Mouse (Mus musculus) hindbrain, embryonic 16.5 days (tissue): Measurements from ENCODE around the gene Aebp2. TPM values are rescaled to one million over a fixed set of nuclear protein-coding genes. Genes with fewer than 3 reads are reported as not detected.

Experiments used
- ATAC-seq: fragments of 200-750 bp; cut with Nextera tagmentation; 2 replicates; pipeline ENCODE4 v1.8.0; 2017; ENCODE audit warnings: moderate TSS enrichment, moderate library complexity
- H3K27ac ChIP-seq: fragments of 300-500 bp; sonication (generic); 2 replicates; pipeline ENCODE4 v1.5.1; 2014; ENCODE audit warnings: low read depth, mild to moderate bottlenecking, control low read depth, low read length, moderate library complexity
- H3K27me3 ChIP-seq: fragments of 300-500 bp; sonication (generic); replicated peaks from 2 replicates; pipeline ENCODE4 v1.6.1; 2014; ENCODE audit warnings: low read length; ENCODE audit not compliant: control insufficient read depth, insufficient read depth
- H3K36me3 ChIP-seq: fragments of 300-500 bp; sonication (generic); 2 replicates; pipeline ENCODE4 v1.6.1; 2014; ENCODE audit warnings: mild to moderate bottlenecking, low read length, moderate library complexity, mixed read lengths; ENCODE audit not compliant: control insufficient read depth, insufficient read depth
- H3K4me1 ChIP-seq: fragments of 300-500 bp; sonication (generic); 2 replicates; pipeline ENCODE4 v1.6.1; 2014; ENCODE audit warnings: low read depth, low read length; ENCODE audit not compliant: control insufficient read depth, insufficient read depth
- H3K4me2 ChIP-seq: fragments of 300-500 bp; sonication (generic); 2 replicates; pipeline ENCODE4 v1.6.1; 2014; ENCODE audit warnings: mild to moderate bottlenecking, low read length, control low read depth, moderate library complexity
- H3K4me3 ChIP-seq: fragments of 300-500 bp; sonication (generic); 2 replicates; pipeline ENCODE4 v1.5.1; 2014; ENCODE audit warnings: mild to moderate bottlenecking, low read length, control low read depth, moderate library complexity
- H3K9ac ChIP-seq: fragments of 300-500 bp; sonication (generic); 2 replicates; pipeline ENCODE4 v1.6.1; 2014; ENCODE audit warnings: low read depth, mild to moderate bottlenecking, control low read depth, low read length, moderate library complexity
- H3K9me3 ChIP-seq: fragments of 300-500 bp; sonication (generic); 2 replicates; pipeline ENCODE4 v1.6.1; 2014; ENCODE audit warnings: mild to moderate bottlenecking, low read length, moderate library complexity; ENCODE audit not compliant: control insufficient read depth
- WGBS: fragments of 180-500 bp; shearing (Covaris S2); extraction: QIAGEN DNeasy Blood & Tissue Kit; methylation state at CpG from one replicate; pipeline ENCODE4 v1.1.7; 2014; 5-methylcytosine and 5-hydroxymethylcytosine counted together
- polyA plus RNA-seq: library from polyadenylated mRNA; unstranded; fragments of >200 nt; fragmentation: Nextera tagmentation; extraction: Ambion mirVana; gene quantifications from 2 replicates; pipeline ENCODE4 v1.2.1, GENCODE M21; 2015

Aebp2 gene
- polyA plus RNA-seq, 1 experiment from 2014 or later = 7.7 TPM

- 85% methylated on average over 3 of the region's 3 CpGs for WGBS
- no peak for ATAC-seq
- H3K36me3 ChIP-seq = no peaks in the 10 kb centered on the region
- H3K4me1 ChIP-seq = no peaks in the 10 kb centered on the region
- H3K9me3 ChIP-seq = no peaks in the 10 kb centered on the region
- H3K4me3 ChIP-seq = no peak overlapping the region
- H3K27me3 ChIP-seq = no peaks in the 10 kb centered on the region
- H3K27ac ChIP-seq = no peak overlapping the region
- H3K9ac ChIP-seq = no peak overlapping the region
- H3K4me2 ChIP-seq = no peak overlapping the region
Observed at GRCm38 (mm10) chr6:140613822-140614221, 8.6 kb upstream of the Aebp2 start.

- Histone ChIP-seq H3K4me3 (no peak overlapping the region), H3K9ac (no peak overlapping the region), H3K36me3 (no peaks in the 10 kb centered on the region), H3K27ac (no peak overlapping the region), H3K4me1 (no peaks in the 10 kb centered on the region), H3K9me3 (no peaks in the 10 kb centered on the region), H3K27me3 (no peaks in the 10 kb centered on the region), H3K4me2 (no peak overlapping the region)
- ATAC-seq = no peak
- 91% methylated on average over 11 of the region's 11 CpGs for WGBS
Observed at GRCm38 (mm10) chr6:140614711-140615110, 7.8 kb upstream of the Aebp2 start.

GRCm38 (mm10) chr6:140620531-140621349, 1.7 kb upstream of the Aebp2 start:
- Histone ChIP-seq H3K4me3 (no peak overlapping the region), H3K9ac (no peak overlapping the region), H3K36me3 (no peaks in the 10 kb centered on the region), H3K4me1 (peaks cover 10% of the 10 kb centered on the region), H3K27me3 (no peaks in the 10 kb centered on the region), H3K9me3 (no peaks in the 10 kb centered on the region), H3K4me2 (no peak overlapping the region), H3K27ac (no peak overlapping the region)
- 66% methylated on average over 13 of the region's 13 CpGs for WGBS
- no peak for ATAC-seq

- H3K4me1 ChIP-seq = peaks cover 18% of the 10 kb centered on the region
- 97% methylated on average over 1 of the region's 1 CpGs for WGBS
- H3K9ac ChIP-seq = no peak overlapping the region
- no peaks in the 10 kb centered on the region for H3K36me3 ChIP-seq
- H3K4me3 ChIP-seq = no peak overlapping the region
- H3K27ac ChIP-seq = no peak overlapping the region
- ATAC-seq = no peak
- no peaks in the 10 kb centered on the region for H3K27me3 ChIP-seq
- H3K9me3 ChIP-seq = no peaks in the 10 kb centered on the region
- no peak overlapping the region for H3K4me2 ChIP-seq
Observed at GRCm38 (mm10) chr6:140621622-140622021, 841 bp upstream of the Aebp2 start.

- peaks cover 29% of the 10 kb centered on the region for H3K4me1 ChIP-seq
- WGBS = under 1% methylated on average over 73 of the region's 117 CpGs
- ATAC-seq = peak; percentile 94
- no peaks in the 10 kb centered on the region for H3K27me3 ChIP-seq
- H3K27ac ChIP-seq = peak overlapping the region; percentile 99
- H3K9me3 ChIP-seq = no peaks in the 10 kb centered on the region
- H3K4me3 ChIP-seq = peak overlapping the region; percentile 95
- H3K9ac ChIP-seq = peak overlapping the region; percentile 97
- peak overlapping the region; percentile 77 for H3K4me2 ChIP-seq
- H3K36me3 ChIP-seq = no peaks in the 10 kb centered on the region
Observed at GRCm38 (mm10) chr6:140623226-140624095, 998 bp downstream of the Aebp2 start.

GRCm38 (mm10) chr6:140624096-140625051, 1.9 kb downstream of the Aebp2 start:
- peak overlapping the region; percentile 95 for H3K4me3 ChIP-seq
- H3K27ac ChIP-seq = peak overlapping the region; percentile 99
- ATAC-seq = peak; percentile 32
- H3K4me2 ChIP-seq = peak overlapping the region; percentile 77
- 0% methylated on average over 62 of the region's 80 CpGs for WGBS
- no peaks in the 10 kb centered on the region for H3K9me3 ChIP-seq
- H3K4me1 ChIP-seq = peaks cover 30% of the 10 kb centered on the region
- H3K36me3 ChIP-seq = no peaks in the 10 kb centered on the region
- H3K27me3 ChIP-seq = no peaks in the 10 kb centered on the region
- peak overlapping the region; percentile 97 for H3K9ac ChIP-seq

GRCm38 (mm10) chr6:140629176-140629859, 6.9 kb downstream of the Aebp2 start:
- ATAC-seq = no peak
- Histone ChIP-seq H3K36me3 (0 out of 2 replicates have a peak, but pooled peaks cover 2% of the 10 kb centered on the region), H3K9ac (no peak overlapping the region), H3K9me3 (no peaks in the 10 kb centered on the region), H3K27me3 (no peaks in the 10 kb centered on the region), H3K4me2 (no peak overlapping the region), H3K27ac (no peak overlapping the region), H3K4me1 (peaks cover 28% of the 10 kb centered on the region), H3K4me3 (no peak overlapping the region)
- WGBS = 78% methylated on average over 4 of the region's 4 CpGs

GRCm38 (mm10) chr6:140630306-140630705, 7.8 kb downstream of the Aebp2 start:
- Histone ChIP-seq H3K27me3 (no peaks in the 10 kb centered on the region), H3K27ac (no peak overlapping the region), H3K4me1 (peaks cover 26% of the 10 kb centered on the region), H3K36me3 (peaks cover 6% of the 10 kb centered on the region; the same call in 1 of the 2 replicates), H3K4me2 (no peak overlapping the region), H3K9ac (no peak overlapping the region), H3K9me3 (no peaks in the 10 kb centered on the region), H3K4me3 (no peak overlapping the region)
- 60% methylated on average over 4 of the region's 4 CpGs for WGBS
- ATAC-seq = no peak
